Mouse (Mus musculus) G1E (cell line): ENCODE results near the gene Cdc7.

Experiments used
- CTCF ChIP-seq: IDR thresholded peaks from 2 replicates; pipeline ENCODE4 v1.5.1; 2012; ENCODE audit warnings: low read depth, low read length, inconsistent platforms, mixed read lengths
- GATA1 ChIP-seq: IDR thresholded peaks from 2 replicates; pipeline ENCODE4 v1.6.1; 2012; ENCODE audit warnings: borderline replicate concordance, low read length, inconsistent platforms, mixed read lengths
- GATA2 ChIP-seq: IDR thresholded peaks from 2 replicates; pipeline ENCODE4 v1.6.1; 2012; ENCODE audit warnings: low read depth, low read length, inconsistent platforms, borderline replicate concordance

GRCm38 (mm10) chr5:107020366-107020765 lies 56.2 kb downstream of the Cdc7 start:
- TF ChIP-seq GATA2: no peak
- TF ChIP-seq CTCF: no peak
- TF ChIP-seq GATA1: no peak
